Mouse (Mus musculus) adrenal gland, postnatal 25 days (tissue): ENCODE results near the gene Nrip2. TPM values are rescaled to one million over a fixed set of nuclear protein-coding genes. Genes with fewer than 3 reads are reported as not detected.
"Not testable (repeated sequence)": the region's sequence is repeated elsewhere in the genome, so short reads cannot be mapped to it uniquely, and the experiment has no call there.

Experiments
- DNase-seq: peaks from one replicate; pipeline ENCODE4 v3.0.0; 2021; ENCODE audit warnings: mixed read lengths
- long read RNA-seq: library from polyadenylated mRNA; stranded (forward); transcript quantifications from one replicate; pipeline ENCODE4 v2.0.0, GENCODE M21; 2021
- total RNA-seq: library from RNA; stranded (reverse); gene quantifications from 2 replicates; pipeline ENCODE4 v1.2.3, GENCODE M21; 2021

The Nrip2 gene
- total RNA-seq: 3.0 and 4.1 TPM in 2 replicates
- long read RNA-seq, partial matches to known transcripts: 0 of 3 reads
- long read RNA-seq, other reads (novel, unspliced or antisense): 2 of 3 reads

- DNase-seq: no peak
Measured at GRCm38 (mm10) chr6:128398996-128399395, at the start of gene Nrip2. TSS of gene Nrip2 (plus strand) at chr6:128399296.

GRCm38 (mm10) chr6:128349711-128350110 lies 49.4 kb upstream of the Nrip2 start:
- no peak for DNase-seq

GRCm38 (mm10) chr6:128354140-128354539 lies 45.0 kb upstream of the Nrip2 start:
- DNase-seq: no peak

DNA sequence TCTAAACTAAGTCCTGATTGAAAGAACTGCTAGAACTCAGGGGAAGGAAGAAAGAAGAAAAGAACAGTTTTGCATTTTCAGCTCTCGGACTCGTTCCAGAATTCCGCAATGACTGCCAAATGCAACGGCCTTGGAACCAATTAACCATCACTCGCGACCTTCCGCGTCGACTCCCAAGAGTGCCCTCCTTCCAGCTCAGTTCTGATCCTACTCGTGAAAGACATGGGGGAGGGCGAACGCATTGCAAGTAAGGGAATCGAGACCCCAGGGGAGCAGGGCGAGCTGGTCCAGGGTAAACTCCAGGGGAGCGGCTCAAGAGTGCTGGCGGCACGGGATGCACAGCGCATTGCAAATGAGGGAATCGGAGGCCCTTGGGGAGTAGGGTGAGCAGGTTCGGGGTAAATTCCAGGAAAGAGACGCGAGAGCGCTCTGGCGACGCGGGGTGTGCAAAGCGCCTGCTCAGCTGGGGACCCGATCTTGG lies 43.9 kb upstream of the Nrip2 start:
- DNase-seq: peak; percentile 61

GRCm38 (mm10) chr6:128355726-128356416 lies 43.2 kb upstream of the Nrip2 start, which contains the start of gene Tulp3:
TSS of gene Tulp3 (minus strand) at chr6:128355851.
- DNase-seq: peak; percentile 98

GRCm38 (mm10) chr6:128358999-128359398 lies 40.1 kb upstream of the Nrip2 start:
- peak; percentile 67 for DNase-seq

DNA sequence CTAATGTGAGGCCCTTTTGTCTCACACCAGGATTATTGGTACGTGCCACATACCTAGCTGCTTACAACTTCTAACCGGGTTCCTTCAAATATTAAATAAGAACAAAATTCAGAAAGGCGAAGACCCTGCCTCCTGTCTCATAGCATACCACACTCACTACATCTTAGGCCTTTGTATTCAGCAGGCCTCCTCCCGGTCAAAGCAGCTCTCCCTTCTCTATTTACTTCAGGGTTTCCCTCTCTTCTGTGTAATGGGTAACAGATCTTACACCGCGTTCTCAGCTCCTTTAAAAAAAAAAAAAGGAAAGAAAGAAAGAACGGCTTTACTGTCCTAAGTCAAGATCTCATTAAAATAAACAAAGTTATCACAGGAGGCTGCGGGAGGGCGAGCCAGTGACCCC lies 37.2 kb upstream of the Nrip2 start:
- DNase-seq: no peak

DNA sequence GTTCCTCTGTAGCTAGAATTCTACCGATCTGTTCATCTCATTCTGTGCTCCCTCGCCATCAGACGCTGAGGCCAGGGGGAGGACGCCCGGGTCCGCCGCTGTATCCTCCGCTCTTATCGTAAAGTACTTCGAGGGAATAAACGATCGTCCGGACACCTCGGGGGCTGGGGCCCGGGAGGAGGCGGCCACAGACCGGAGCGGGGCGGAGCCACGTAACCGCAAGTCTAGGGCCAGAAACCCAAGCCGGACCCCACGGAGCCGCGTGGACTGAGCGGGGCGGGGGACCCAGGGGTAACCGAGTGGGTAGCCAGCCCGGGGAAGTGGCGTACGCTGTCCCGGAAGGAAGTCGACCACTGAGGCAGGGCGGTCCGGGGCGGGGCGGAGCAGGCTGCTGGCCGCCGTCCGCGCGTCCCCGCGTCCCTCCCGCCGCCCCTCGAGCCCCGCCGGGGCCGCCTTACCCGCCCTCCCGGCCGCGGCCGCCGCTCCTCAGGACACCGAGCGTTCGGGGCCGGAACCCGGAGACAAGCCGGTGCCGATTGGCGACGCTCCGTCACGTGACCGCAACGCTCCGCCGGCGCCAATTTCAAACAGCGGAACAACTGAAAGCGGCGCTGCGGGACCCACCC lies 36.6 kb upstream of the Nrip2 start, which contains the start of the genes Rhno1 and Foxm1:
Gene Rhno1 (minus strand): TSS at position 531 of the 626 bp plus-strand sequence.
Gene Foxm1 (plus strand): TSS at position 587 of the 626 bp plus-strand sequence.
- DNase-seq: peak; percentile 87

DNA sequence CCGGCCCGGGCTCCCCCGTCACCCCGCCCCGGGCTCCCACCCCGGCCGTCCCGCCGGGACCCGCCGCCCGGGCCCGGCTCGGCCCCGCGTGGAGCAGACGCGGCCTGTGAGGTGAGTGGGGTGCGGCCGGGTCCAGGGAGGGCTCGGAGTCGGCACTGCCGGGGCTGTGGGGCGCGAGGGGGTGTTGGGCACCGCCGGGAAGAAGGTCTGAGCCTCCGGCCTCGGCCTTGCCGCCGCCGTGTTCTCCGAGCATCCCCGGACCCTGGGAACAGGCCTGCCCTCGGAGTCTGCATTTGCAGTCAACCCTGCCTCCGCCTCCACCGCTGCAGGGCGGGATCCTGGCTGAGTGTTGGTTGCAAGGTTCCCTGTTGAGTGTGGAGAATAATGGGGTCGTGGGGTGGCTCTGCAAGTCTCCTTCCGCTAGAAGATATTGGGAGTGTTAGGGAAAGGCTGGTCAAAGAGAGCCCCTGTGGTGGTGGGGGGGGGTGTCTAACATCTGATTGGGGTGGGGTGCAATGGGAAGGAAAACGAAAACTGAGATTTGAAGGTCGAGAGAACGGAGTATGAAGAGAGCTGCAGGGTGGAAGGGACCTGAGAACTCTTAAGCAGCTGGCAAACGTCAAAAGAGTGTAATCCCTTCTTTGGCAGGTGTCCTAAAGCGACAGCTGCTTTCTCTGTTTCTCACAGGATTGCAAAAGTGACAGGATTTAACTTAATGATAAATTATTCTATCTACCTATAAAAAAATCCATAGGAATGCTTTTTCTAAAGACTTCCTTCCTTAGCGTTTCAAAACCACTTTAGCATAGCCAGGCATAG lies 35.9 kb upstream of the Nrip2 start:
- no peak for DNase-seq

DNA sequence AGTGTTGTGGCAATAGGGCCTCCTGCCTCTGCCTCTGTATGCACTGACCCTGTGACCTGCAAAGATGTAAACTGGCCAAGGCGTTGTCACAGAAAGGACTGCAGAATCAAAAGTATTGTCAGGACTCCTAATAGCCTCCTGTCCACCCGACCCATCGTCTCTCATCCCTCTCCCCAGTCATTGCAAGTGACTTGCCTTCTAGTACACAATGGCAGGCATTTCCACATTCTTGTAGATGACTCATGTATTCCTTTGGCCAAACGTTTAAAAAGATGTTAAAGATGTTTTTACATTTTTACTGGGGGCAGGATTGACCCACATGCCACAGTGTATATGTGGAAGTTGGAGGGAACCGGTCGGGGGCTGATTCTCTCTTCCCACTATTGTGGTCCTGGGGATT lies 34.4 kb upstream of the Nrip2 start:
- DNase-seq: no peak

GRCm38 (mm10) chr6:128366466-128366865 lies 32.6 kb upstream of the Nrip2 start:
- no peak for DNase-seq

- DNase-seq: no peak
Measured at GRCm38 (mm10) chr6:128370040-128370439, 29.1 kb upstream of the Nrip2 start.

- no peak for DNase-seq
Measured at GRCm38 (mm10) chr6:128375192-128375591, 23.9 kb upstream of the Nrip2 start, which contains the start of the genes Tex52 and Gm44596. TSS of gene Tex52 (plus strand) at chr6:128375456. TSS of gene Gm44596 (plus strand) at chr6:128375503.

- DNase-seq: no peak
Measured at GRCm38 (mm10) chr6:128376371-128377085, 22.6 kb upstream of the Nrip2 start.

GRCm38 (mm10) chr6:128379636-128380035 lies 19.5 kb upstream of the Nrip2 start:
- DNase-seq: no peak

DNA sequence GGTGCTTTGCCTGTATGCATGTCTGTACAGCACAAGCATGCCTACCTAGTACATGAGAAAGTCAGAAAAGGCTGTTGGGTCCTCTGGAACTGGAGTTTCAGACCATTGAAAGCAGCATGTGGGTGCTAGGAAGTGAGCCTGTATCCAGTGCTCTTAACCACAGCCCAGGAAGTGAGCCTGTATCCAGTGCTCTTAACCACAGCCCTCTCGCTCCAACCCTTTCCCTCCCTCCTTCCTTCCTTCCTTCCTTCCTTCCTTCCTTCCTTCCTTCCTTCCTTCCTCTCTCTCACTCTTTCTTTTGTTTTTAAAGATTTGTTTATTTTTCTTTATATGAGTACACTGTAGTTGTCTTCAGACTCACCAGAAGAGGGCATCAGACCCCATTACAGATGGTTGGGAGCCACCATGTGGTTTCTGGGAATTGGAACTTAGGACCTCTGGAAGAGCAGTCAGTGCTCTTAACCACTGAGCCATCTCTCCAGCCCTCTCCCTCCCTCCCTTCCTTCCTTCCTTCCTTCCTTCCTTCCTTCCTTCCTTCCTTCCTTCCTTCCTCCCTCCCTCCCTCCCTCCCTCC lies 18.4 kb upstream of the Nrip2 start:
- DNase-seq: not testable (repeated sequence)

GRCm38 (mm10) chr6:128381254-128381653 lies 17.8 kb upstream of the Nrip2 start:
- no peak for DNase-seq

- no peak for DNase-seq
Measured at GRCm38 (mm10) chr6:128383752-128384151, 15.3 kb upstream of the Nrip2 start.

- DNase-seq: no peak
Measured at GRCm38 (mm10) chr6:128385026-128385425, 14.1 kb upstream of the Nrip2 start.

- no peak for DNase-seq
Measured at GRCm38 (mm10) chr6:128389185-128389584, 9.9 kb upstream of the Nrip2 start.

- DNase-seq: no peak
Measured at GRCm38 (mm10) chr6:128390683-128391082, 8.4 kb upstream of the Nrip2 start.
